Mouse (Mus musculus) liver, adult 2 months (tissue): ENCODE measurements around the gene Rab25.

Experiments used
- CTCF ChIP-seq: fragments of 200-500 bp; IDR thresholded peaks from 2 replicates; pipeline ENCODE4 v1.5.1; 2011; ENCODE audit warnings: low read depth, low read length, control low read depth
- POLR2A ChIP-seq: fragments of 200-500 bp; IDR thresholded peaks from 2 replicates; pipeline ENCODE4 v1.6.1; 2011; ENCODE audit warnings: low read length, control low read depth; ENCODE audit not compliant: insufficient read depth; ENCODE audit errors: extremely low read depth

DNA sequence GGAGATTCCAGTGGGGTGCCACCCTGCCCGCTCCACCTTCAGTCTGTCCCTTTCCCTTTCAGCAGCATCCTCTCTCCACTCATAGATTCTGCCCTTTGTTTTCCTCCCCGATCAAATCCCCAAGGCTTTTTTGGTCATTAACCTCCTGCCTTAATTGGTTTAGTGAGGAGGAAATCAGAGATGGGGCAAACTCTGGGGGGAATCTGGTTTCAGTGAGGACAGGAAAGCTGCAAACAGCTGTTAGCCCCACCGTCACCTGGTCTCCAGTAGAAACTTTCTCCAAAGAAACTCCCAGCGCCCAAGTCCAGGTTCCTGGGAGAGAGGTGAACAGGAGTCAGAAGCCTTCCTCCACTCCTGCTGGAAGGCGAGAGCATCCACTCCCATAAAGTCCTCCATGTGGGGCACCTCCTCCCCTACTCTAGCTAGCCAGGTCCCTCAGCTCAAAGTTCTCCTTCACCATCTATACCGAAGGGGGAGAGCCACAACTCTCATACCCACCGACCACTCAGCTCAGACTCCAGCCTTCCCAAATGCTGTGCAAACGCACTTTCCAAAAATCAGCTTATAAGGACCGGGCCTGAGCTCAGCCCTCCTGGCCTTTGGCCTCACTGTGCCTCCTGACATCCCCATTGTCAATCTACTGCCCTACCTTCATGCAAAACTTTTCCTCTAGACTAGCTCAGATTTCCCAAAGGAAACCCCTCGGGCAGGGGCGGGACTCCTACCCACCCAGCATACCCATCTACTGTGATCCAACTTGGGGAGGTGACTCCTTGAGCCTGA, 17.8 kb downstream of the Rab25 start:
- TF ChIP-seq CTCF, result no peak
- TF ChIP-seq POLR2A, result no peak
